Mouse (Mus musculus): ENCODE results near the gene Efcab5. TPM values are rescaled to one million over a fixed set of nuclear protein-coding genes. Genes with fewer than 3 reads are reported as not detected.
"Not testable (repeated sequence)": the region's sequence is repeated elsewhere in the genome, so short reads cannot be mapped to it uniquely, and the experiment has no call there.

Efcab5 gene
- total RNA-seq, 1 experiment = 0.27 TPM

DNA sequence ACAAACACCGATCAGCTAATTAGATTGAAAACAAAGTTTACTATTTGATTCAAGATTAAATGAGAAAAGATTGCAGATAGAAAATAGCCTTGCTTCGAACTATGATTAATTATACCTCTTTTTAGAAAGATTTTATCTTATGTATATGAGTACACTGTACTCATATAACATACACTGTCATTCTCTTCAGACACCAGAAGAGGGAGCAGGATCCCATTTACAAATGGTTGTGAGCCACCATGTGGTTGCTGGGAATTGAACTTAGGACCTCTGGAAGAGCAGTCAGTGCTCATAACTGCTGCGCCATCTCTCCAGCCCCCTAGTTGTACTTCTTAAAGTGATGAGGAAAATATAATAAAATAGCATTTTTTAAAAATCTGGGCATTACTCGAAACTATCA is 55.3 kb downstream of the Efcab5 start:
- Histone ChIP-seq H3K36me3 (ENCODE audit: control insufficient read depth, insufficient read depth, low read length, poor library complexity, severe bottlenecking) (no peaks in the 10 kb centered on the region), H3K9ac (ENCODE audit: insufficient read depth, low read depth, low read length, poor library complexity, severe bottlenecking) (no peak overlapping the region), H3K4me1 (ENCODE audit: control insufficient read depth in 2 of 2, insufficient read depth in 2 of 2, low read length in 2 of 2, poor library complexity in 1 of 2) (no peaks in the 10 kb centered on the region), H3K27ac (ENCODE audit: insufficient read depth, low read depth, low read length, poor library complexity, severe bottlenecking) (no peak overlapping the region), H3K4me3 (ENCODE audit: insufficient read depth in 1 of 2, low read depth in 1 of 2, low read length in 2 of 2, poor library complexity in 1 of 2, severe bottlenecking in 1 of 2) (no peak overlapping the region), H3K9me3 (ENCODE audit: control insufficient read depth, insufficient read depth, low read depth, low read length) (no peaks in the 10 kb centered on the region)
- in situ Hi-C loops (cut with MboI; ENCODE audit: low sequenced_read_pairs in 2 of 2, unreplicated experiment in 2 of 2) = no loop called here
- TF ChIP-seq HCFC1 (IDR thresholded peaks at IDR 0.05; ENCODE audit: borderline replicate concordance, insufficient read depth, low read length) (no peak), MAFK (IDR thresholded peaks at IDR 0.05; ENCODE audit: insufficient read depth, low read depth, low read length) (no peak)
- DNase-seq (ENCODE audit: low read depth, low spot score) = no peak

- Histone ChIP-seq H3K27ac (ENCODE audit: insufficient read depth, low read depth, low read length, poor library complexity, severe bottlenecking) (no peak overlapping the region), H3K4me1 (ENCODE audit: control insufficient read depth in 2 of 2, insufficient read depth in 2 of 2, low read length in 2 of 2, poor library complexity in 1 of 2) (0 out of 4 replicates have a peak, but pooled peaks cover 0 to 2% of the 10 kb centered on the region in 2 experiments), H3K9ac (ENCODE audit: insufficient read depth, low read depth, low read length, poor library complexity, severe bottlenecking) (no peak overlapping the region), H3K36me3 (ENCODE audit: control insufficient read depth, insufficient read depth, low read length, poor library complexity, severe bottlenecking) (no peaks in the 10 kb centered on the region), H3K9me3 (ENCODE audit: control insufficient read depth, insufficient read depth, low read depth, low read length) (no peaks in the 10 kb centered on the region), H3K4me3 (ENCODE audit: insufficient read depth in 1 of 2, low read depth in 1 of 2, low read length in 2 of 2, poor library complexity in 1 of 2, severe bottlenecking in 1 of 2) (no peak overlapping the region)
- no peak for DNase-seq (ENCODE audit: low read depth, low spot score)
- TF ChIP-seq ZNF384 (IDR thresholded peaks at IDR 0.05; ENCODE audit: low read depth, low read length) (no peak), MAFK (IDR thresholded peaks at IDR 0.05; ENCODE audit: insufficient read depth, low read depth, low read length) (no peak), CHD2 (IDR thresholded peaks at IDR 0.05; ENCODE audit: low read depth, low read length) (no peak), ZC3H11A (IDR thresholded peaks at IDR 0.05; ENCODE audit: borderline replicate concordance, low read depth, low read length) (no peak), HCFC1 (IDR thresholded peaks at IDR 0.05; ENCODE audit: borderline replicate concordance, insufficient read depth, low read length) (no peak)
- in situ Hi-C loops (cut with MboI; ENCODE audit: low sequenced_read_pairs in 2 of 2, unreplicated experiment in 2 of 2) = no loop called here
Observed at GRCm38 (mm10) chr11:77132580-77132979, 56.2 kb downstream of the Efcab5 start.

DNA sequence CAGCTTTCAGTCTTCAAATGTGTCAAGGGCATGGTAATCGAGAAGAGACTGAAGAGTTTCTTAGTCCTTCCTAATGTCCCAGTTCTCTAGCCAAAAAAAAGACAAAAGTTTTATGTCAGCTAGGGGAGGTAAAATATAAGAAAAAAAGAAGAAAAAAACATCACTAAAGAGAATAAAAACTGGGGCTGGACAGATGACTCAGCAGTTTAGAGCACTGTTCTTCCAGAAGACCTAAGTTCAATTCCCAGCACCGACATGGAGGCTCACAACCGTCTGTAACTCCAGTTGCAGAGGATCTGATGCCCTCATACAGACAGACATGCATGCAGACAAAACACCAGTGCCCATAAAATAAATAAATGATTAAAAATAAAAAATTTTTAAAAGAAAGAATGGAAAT is 60.2 kb downstream of the Efcab5 start:
- Histone ChIP-seq H3K9ac (ENCODE audit: insufficient read depth, low read depth, low read length, poor library complexity, severe bottlenecking) (no peak overlapping the region), H3K36me3 (ENCODE audit: control insufficient read depth, insufficient read depth, low read length, poor library complexity, severe bottlenecking) (no peaks in the 10 kb centered on the region), H3K4me1 (ENCODE audit: control insufficient read depth in 2 of 2, insufficient read depth in 2 of 2, low read length in 2 of 2, poor library complexity in 1 of 2) (0 out of 4 replicates have a peak, but pooled peaks cover 0 to 2% of the 10 kb centered on the region in 2 experiments), H3K27ac (ENCODE audit: insufficient read depth, low read depth, low read length, poor library complexity, severe bottlenecking) (no peak overlapping the region), H3K9me3 (ENCODE audit: control insufficient read depth, insufficient read depth, low read depth, low read length) (no peaks in the 10 kb centered on the region), H3K4me3 (ENCODE audit: insufficient read depth in 1 of 2, low read depth in 1 of 2, low read length in 2 of 2, poor library complexity in 1 of 2, severe bottlenecking in 1 of 2) (no peak overlapping the region)
- no peak for DNase-seq (ENCODE audit: low read depth, low spot score)
- TF ChIP-seq CHD2 (IDR thresholded peaks at IDR 0.05; ENCODE audit: low read depth, low read length) = no peak
- TF ChIP-seq MAFK (IDR thresholded peaks at IDR 0.05; ENCODE audit: insufficient read depth, low read depth, low read length) = peak; percentile 65
- in situ Hi-C loops (cut with MboI; ENCODE audit: low sequenced_read_pairs in 2 of 2, unreplicated experiment in 2 of 2) = no loop called here

DNA sequence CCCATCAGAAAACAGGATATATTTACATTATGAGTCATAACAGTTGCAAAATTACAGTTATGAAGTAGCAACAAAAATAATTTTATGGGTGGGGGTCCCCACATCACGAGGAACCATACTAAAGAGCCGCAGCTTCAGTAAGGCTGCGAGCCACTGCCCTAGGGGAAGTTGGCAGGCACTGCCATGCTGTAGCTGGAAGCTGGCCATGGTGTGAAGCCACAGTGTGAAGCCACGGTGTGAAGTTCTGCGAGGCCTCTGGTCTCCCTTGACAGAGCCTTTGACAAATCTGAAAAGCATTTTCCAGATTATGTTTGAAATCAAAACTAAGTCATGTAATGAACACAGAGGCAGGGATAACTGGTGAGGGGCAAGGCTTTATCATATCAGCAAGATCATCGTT is 77.6 kb downstream of the Efcab5 start:
- TF ChIP-seq MAFK (IDR thresholded peaks at IDR 0.05; ENCODE audit: insufficient read depth, low read depth, low read length) (no peak), ZNF384 (IDR thresholded peaks at IDR 0.05; ENCODE audit: low read depth, low read length) (no peak), HCFC1 (IDR thresholded peaks at IDR 0.05; ENCODE audit: borderline replicate concordance, insufficient read depth, low read length) (no peak), ZC3H11A (IDR thresholded peaks at IDR 0.05; ENCODE audit: borderline replicate concordance, low read depth, low read length) (no peak)
- no peak for DNase-seq (ENCODE audit: low read depth, low spot score)
- peaks cover 0 to 2% of the 10 kb centered on the region in 2 experiments; a peak in 1 of 4 replicates for H3K4me1 ChIP-seq (ENCODE audit: control insufficient read depth in 2 of 2, insufficient read depth in 2 of 2, low read length in 2 of 2, poor library complexity in 1 of 2)

DNA sequence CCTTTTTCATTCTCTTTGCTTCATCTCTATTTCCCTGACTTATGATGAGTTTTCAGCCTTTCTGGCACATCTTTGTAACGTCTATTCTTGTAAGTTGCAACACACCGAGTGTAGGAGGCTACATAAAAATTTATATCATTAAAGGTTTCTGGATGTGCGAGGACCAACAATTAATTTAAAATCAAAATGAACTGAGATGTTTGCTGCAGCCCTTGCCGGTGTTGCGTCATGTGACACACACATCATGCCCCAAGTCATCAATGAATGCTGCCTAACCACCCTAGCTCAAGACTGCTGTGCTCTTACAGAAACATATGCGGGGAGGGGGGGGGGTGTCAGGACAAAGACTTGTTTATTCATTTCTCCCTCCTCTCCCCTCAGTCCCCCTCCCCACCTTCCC is 80.3 kb downstream of the Efcab5 start:
- Histone ChIP-seq H3K27ac (ENCODE audit: insufficient read depth, low read depth, low read length, poor library complexity, severe bottlenecking) (no peak overlapping the region), H3K4me3 (ENCODE audit: insufficient read depth in 1 of 2, low read depth in 1 of 2, low read length in 2 of 2, poor library complexity in 1 of 2, severe bottlenecking in 1 of 2) (no peak overlapping the region), H3K4me1 (ENCODE audit: control insufficient read depth in 2 of 2, insufficient read depth in 2 of 2, low read length in 2 of 2, poor library complexity in 1 of 2) (peaks cover 0 to 2% of the 10 kb centered on the region in 2 experiments; a peak in 1 of 4 replicates), H3K36me3 (ENCODE audit: control insufficient read depth, insufficient read depth, low read length, poor library complexity, severe bottlenecking) (no peaks in the 10 kb centered on the region), H3K9me3 (ENCODE audit: control insufficient read depth, insufficient read depth, low read depth, low read length) (no peaks in the 10 kb centered on the region), H3K9ac (ENCODE audit: insufficient read depth, low read depth, low read length, poor library complexity, severe bottlenecking) (no peak overlapping the region)
- in situ Hi-C loops (cut with MboI; ENCODE audit: low sequenced_read_pairs in 2 of 2, unreplicated experiment in 2 of 2) = loop anchor here in 1 of 2 experiments (10.0 kb wide), 1 partner anchor 206 kb away; no protein-coding TSS in a partner anchor
- DNase-seq (ENCODE audit: low read depth, low spot score) = no peak
- TF ChIP-seq ZC3H11A (IDR thresholded peaks at IDR 0.05; ENCODE audit: borderline replicate concordance, low read depth, low read length) (no peak), MAFK (IDR thresholded peaks at IDR 0.05; ENCODE audit: insufficient read depth, low read depth, low read length) (no peak), ZNF384 (IDR thresholded peaks at IDR 0.05; ENCODE audit: low read depth, low read length) (no peak), CHD2 (IDR thresholded peaks at IDR 0.05; ENCODE audit: low read depth, low read length) (no peak), HCFC1 (IDR thresholded peaks at IDR 0.05; ENCODE audit: borderline replicate concordance, insufficient read depth, low read length) (no peak)

More for the DNA sequence above, 77.6 kb downstream of the Efcab5 start:
- H3K27ac ChIP-seq (ENCODE audit: insufficient read depth, low read depth, low read length, poor library complexity, severe bottlenecking) = no peak overlapping the region
- in situ Hi-C loops (cut with MboI; ENCODE audit: low sequenced_read_pairs in 2 of 2, unreplicated experiment in 2 of 2) = no loop called here
- H3K9ac ChIP-seq (ENCODE audit: insufficient read depth, low read depth, low read length, poor library complexity, severe bottlenecking) = no peak overlapping the region
- H3K36me3 ChIP-seq (ENCODE audit: control insufficient read depth, insufficient read depth, low read length, poor library complexity, severe bottlenecking) = no peaks in the 10 kb centered on the region
- no peak overlapping the region for H3K4me3 ChIP-seq (ENCODE audit: insufficient read depth in 1 of 2, low read depth in 1 of 2, low read length in 2 of 2, poor library complexity in 1 of 2, severe bottlenecking in 1 of 2)
- no peaks in the 10 kb centered on the region for H3K9me3 ChIP-seq (ENCODE audit: control insufficient read depth, insufficient read depth, low read depth, low read length)

- H3K27ac ChIP-seq (ENCODE audit: insufficient read depth, low read depth, low read length, poor library complexity, severe bottlenecking); H3K4me3 ChIP-seq (ENCODE audit: insufficient read depth in 1 of 2, low read depth in 1 of 2, low read length in 2 of 2, poor library complexity in 1 of 2, severe bottlenecking in 1 of 2); H3K36me3 ChIP-seq (ENCODE audit: control insufficient read depth, insufficient read depth, low read length, poor library complexity, severe bottlenecking); H3K9me3 ChIP-seq (ENCODE audit: control insufficient read depth, insufficient read depth, low read depth, low read length); DNase-seq (ENCODE audit: low read depth, low spot score); H3K9ac ChIP-seq (ENCODE audit: insufficient read depth, low read depth, low read length, poor library complexity, severe bottlenecking); H3K4me1 ChIP-seq (ENCODE audit: control insufficient read depth in 2 of 2, insufficient read depth in 2 of 2, low read length in 2 of 2, poor library complexity in 1 of 2): not testable (repeated sequence)
- in situ Hi-C loops (cut with MboI; ENCODE audit: low sequenced_read_pairs in 2 of 2, unreplicated experiment in 2 of 2) = loop anchor here in 1 of 2 experiments (10.0 kb wide), 1 partner anchor 207 kb away; no protein-coding TSS in a partner anchor
Observed at GRCm38 (mm10) chr11:77107872-77108271, 80.9 kb downstream of the Efcab5 start.
